Mouse (Mus musculus) liver, embryonic 16.5 days (tissue): ENCODE measurements around the gene Tmem175. TPM values are rescaled to one million over a fixed set of nuclear protein-coding genes. Genes with fewer than 3 reads are reported as not detected.

Source experiments
- polyA plus RNA-seq: library from polyadenylated mRNA; unstranded; fragments of >200 nt; fragmentation: Nextera tagmentation; extraction: Ambion mirVana; gene quantifications from 2 replicates; pipeline ENCODE4 v1.2.1, GENCODE M21; 2015

Gene Tmem175
- polyA plus RNA-seq, 1 experiment from 2014 or later: 10.8 TPM

Other genes with a start within 250 kb of the Tmem175 start
- gene Pde6b, start 241.4 kb upstream of the Tmem175 start, polyA plus RNA-seq: 0.16 TPM in 1 of 2 replicates, not detected in the other
- 197 and 235 TPM in 2 replicates for gene Atp5k, start 195.3 kb upstream of the Tmem175 start, polyA plus RNA-seq
- gene Mfsd7a, start 180.9 kb upstream of the Tmem175 start, polyA plus RNA-seq: 0.21 and 0.35 TPM in 2 replicates
- 5.9 and 6.1 TPM in 2 replicates for gene Pcgf3, start 168.5 kb upstream of the Tmem175 start, polyA plus RNA-seq
- gene Cplx1, start 79.7 kb upstream of the Tmem175 start, polyA plus RNA-seq: 0.04 TPM in 1 of 2 replicates, not detected in the other
- 27.2 and 27.5 TPM in 2 replicates for gene Gak, start within 50 bp of the Tmem175 start, polyA plus RNA-seq
- gene Idua, start 30.6 kb downstream of the Tmem175 start, polyA plus RNA-seq: 5.0 and 5.8 TPM in 2 replicates
- 3.1 and 3.4 TPM in 2 replicates for gene Dgkq, start 39.9 kb downstream of the Tmem175 start, polyA plus RNA-seq
- 20.7 and 23.7 TPM in 2 replicates for gene Slc26a1, start 45.8 kb downstream of the Tmem175 start, polyA plus RNA-seq
- 2.3 and 2.9 TPM in 2 replicates for gene Fgfrl1, start 62.6 kb downstream of the Tmem175 start, polyA plus RNA-seq
- 2.3 and 2.4 TPM in 2 replicates for gene Rnf212, start 145.2 kb downstream of the Tmem175 start, polyA plus RNA-seq
- 0.12 TPM in 1 of 2 replicates, not detected in the other for gene Tmed11, start 165.6 kb downstream of the Tmem175 start, polyA plus RNA-seq
- gene Vmn2r8, start 179.1 kb downstream of the Tmem175 start, polyA plus RNA-seq: not detected in 2 replicates
- not detected in 2 replicates for gene Vmn2r9, start 222.8 kb downstream of the Tmem175 start, polyA plus RNA-seq